Mouse (Mus musculus) midbrain, embryonic 12.5 days (tissue): ENCODE measurements at regions not wholly inside any gene's neighbourhood (a gene's known extent, or its start where the extent isn't known, plus 50 kb on each side); places are given as distances from the start of the nearest gene placed in this dataset.

Source experiments
- ATAC-seq: fragments of 200-750 bp; cut with Nextera tagmentation; 2 replicates; pipeline ENCODE4 v1.8.0; 2017; ENCODE audit warnings: low read depth, moderate TSS enrichment, moderate library complexity; ENCODE audit not compliant: low FRiP score
- H3K27ac ChIP-seq: fragments of 300-500 bp; sonication (generic); replicated peaks from 2 replicates; pipeline ENCODE4 v1.5.1; 2016; ENCODE audit warnings: mild to moderate bottlenecking
- H3K27me3 ChIP-seq: fragments of 300-500 bp; sonication (generic); 2 replicates; pipeline ENCODE4 v1.6.1; 2016; ENCODE audit warnings: mild to moderate bottlenecking
- H3K36me3 ChIP-seq: fragments of 300-500 bp; sonication (generic); 2 replicates; pipeline ENCODE4 v1.6.1; 2016
- H3K4me1 ChIP-seq: fragments of 300-500 bp; sonication (generic); 2 replicates; pipeline ENCODE4 v1.6.1; 2016
- H3K4me2 ChIP-seq: fragments of 300-500 bp; sonication (generic); replicated peaks from 2 replicates; pipeline ENCODE4 v1.6.1; 2016; ENCODE audit warnings: mild to moderate bottlenecking, moderate library complexity
- H3K4me3 ChIP-seq: fragments of 300-500 bp; sonication (generic); 2 replicates; pipeline ENCODE4 v1.5.1; 2016; ENCODE audit warnings: mild to moderate bottlenecking
- H3K9ac ChIP-seq: fragments of 300-500 bp; sonication (generic); replicated peaks from 2 replicates; pipeline ENCODE4 v1.6.1; 2016; ENCODE audit warnings: mild to moderate bottlenecking, moderate library complexity
- H3K9me3 ChIP-seq: fragments of 300-500 bp; sonication (generic); 2 replicates; pipeline ENCODE4 v1.6.1; 2016; ENCODE audit warnings: mild to moderate bottlenecking
- WGBS: fragments of 180-500 bp; shearing (Covaris S2); methylation state at CpG from one replicate; pipeline ENCODE4 v1.1.7; 2016; 5-methylcytosine and 5-hydroxymethylcytosine counted together

DNA sequence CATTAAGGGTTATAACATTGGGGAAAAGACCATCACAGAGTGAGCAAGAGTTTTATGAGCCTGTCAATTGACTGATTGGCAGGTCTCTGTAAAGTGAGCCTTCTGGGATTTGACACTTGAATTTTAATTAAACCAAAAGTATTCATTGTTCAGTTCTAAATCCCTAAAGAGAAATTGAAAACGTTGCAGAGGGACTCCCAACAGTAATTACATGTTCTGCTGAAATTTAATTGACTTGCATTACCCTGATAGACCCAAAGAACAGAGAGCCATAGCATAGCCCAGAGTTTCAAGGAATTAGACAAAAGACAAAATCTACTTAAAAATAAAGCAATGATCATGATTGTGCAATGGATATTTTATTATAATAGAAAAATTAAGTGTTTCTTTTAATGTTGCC is 444.2 kb downstream of the Trim52 start:
- WGBS, result 22% methylated on average over 1 of the region's 1 CpGs
- no peak overlapping the region for H3K4me2 ChIP-seq
- 0 out of 2 replicates have a peak, but pooled peaks have one; percentile 34 for ATAC-seq
- H3K27ac ChIP-seq, result no peak overlapping the region
- no peak overlapping the region for H3K4me3 ChIP-seq
- H3K36me3 ChIP-seq, result no peaks in the 10 kb centered on the region
- H3K4me1 ChIP-seq, result no peaks in the 10 kb centered on the region
- H3K9ac ChIP-seq, result no peak overlapping the region
- no peaks in the 10 kb centered on the region for H3K9me3 ChIP-seq
- H3K27me3 ChIP-seq, result no peaks in the 10 kb centered on the region

DNA sequence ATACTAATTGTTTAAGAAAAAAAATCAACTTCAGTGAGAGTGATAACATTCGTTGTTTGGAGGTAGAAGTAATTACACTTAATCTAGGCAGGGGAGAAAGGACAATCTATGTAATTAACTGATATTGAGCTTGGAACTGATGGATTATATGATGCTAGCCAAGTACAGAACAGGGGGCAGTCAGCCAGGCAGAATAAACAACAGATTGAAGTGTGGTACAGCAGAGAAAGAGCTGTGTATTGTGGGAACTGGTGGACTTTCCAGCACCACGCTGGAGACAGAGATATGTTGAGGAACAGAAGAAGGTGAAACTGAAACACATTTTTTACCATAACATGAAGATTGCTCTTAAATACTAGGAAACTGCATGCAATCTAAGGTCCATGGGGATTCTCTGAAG is 473.3 kb downstream of the Trim52 start:
- Histone ChIP-seq H3K9me3 (no peaks in the 10 kb centered on the region), H3K27ac (no peak overlapping the region), H3K4me2 (no peak overlapping the region), H3K36me3 (no peaks in the 10 kb centered on the region), H3K27me3 (no peaks in the 10 kb centered on the region), H3K4me1 (no peaks in the 10 kb centered on the region), H3K9ac (no peak overlapping the region), H3K4me3 (no peak overlapping the region)
- no peak for ATAC-seq
- WGBS, result 86% methylated on average over 2 of the region's 2 CpGs

GRCm38 (mm10) chr14:106581886-106582285 is 475.9 kb downstream of the Trim52 start:
- no peaks in the 10 kb centered on the region for H3K9me3 ChIP-seq
- H3K9ac ChIP-seq, result no peak overlapping the region
- 76% methylated on average over 6 of the region's 6 CpGs for WGBS
- no peaks in the 10 kb centered on the region for H3K36me3 ChIP-seq
- H3K4me2 ChIP-seq, result no peak overlapping the region
- no peak for ATAC-seq
- no peaks in the 10 kb centered on the region for H3K27me3 ChIP-seq
- H3K4me3 ChIP-seq, result no peak overlapping the region
- H3K27ac ChIP-seq, result no peak overlapping the region
- no peaks in the 10 kb centered on the region for H3K4me1 ChIP-seq

- no peak overlapping the region for H3K27ac ChIP-seq
- no peak for ATAC-seq
- H3K4me1 ChIP-seq, result no peaks in the 10 kb centered on the region
- no peaks in the 10 kb centered on the region for H3K9me3 ChIP-seq
- no peaks in the 10 kb centered on the region for H3K36me3 ChIP-seq
- H3K4me2 ChIP-seq, result no peak overlapping the region
- H3K27me3 ChIP-seq, result no peaks in the 10 kb centered on the region
- no peak overlapping the region for H3K9ac ChIP-seq
- no peak overlapping the region for H3K4me3 ChIP-seq
- WGBS, result 92% methylated on average over 9 of the region's 9 CpGs
Measured at GRCm38 (mm10) chr14:106593352-106593751, 487.4 kb downstream of the Trim52 start.

GRCm38 (mm10) chr14:106593980-106594379 is 488.0 kb downstream of the Trim52 start:
- Histone ChIP-seq H3K4me2 (no peak overlapping the region), H3K4me3 (no peak overlapping the region), H3K36me3 (no peaks in the 10 kb centered on the region), H3K27me3 (no peaks in the 10 kb centered on the region), H3K4me1 (no peaks in the 10 kb centered on the region), H3K9ac (no peak overlapping the region), H3K9me3 (no peaks in the 10 kb centered on the region), H3K27ac (no peak overlapping the region)
- ATAC-seq, result no peak
- 81% methylated on average over 3 of the region's 3 CpGs for WGBS

DNA sequence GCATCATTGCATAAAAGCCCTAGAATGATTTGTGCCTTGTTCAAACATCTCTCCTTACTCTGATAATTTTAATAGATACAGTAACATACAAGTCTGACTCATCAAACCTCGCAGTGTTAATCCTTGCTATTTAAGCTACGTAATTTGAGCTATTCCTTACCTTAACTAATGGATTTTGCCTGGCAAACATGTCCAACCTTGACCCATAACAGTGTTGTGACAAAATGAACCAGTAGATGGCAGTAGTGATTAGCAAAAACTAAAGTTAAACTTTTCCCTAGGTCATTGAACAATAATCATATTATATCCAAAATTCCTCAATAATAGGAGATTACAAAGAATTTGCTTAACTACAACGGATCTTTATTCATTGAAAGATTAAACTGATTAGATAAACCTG is 501.0 kb downstream of the Trim52 start:
- Histone ChIP-seq H3K9ac (no peak overlapping the region), H3K4me1 (peaks cover 9% of the 10 kb centered on the region), H3K36me3 (no peaks in the 10 kb centered on the region), H3K9me3 (no peaks in the 10 kb centered on the region), H3K27me3 (no peaks in the 10 kb centered on the region), H3K4me2 (no peak overlapping the region), H3K27ac (no peak overlapping the region), H3K4me3 (no peak overlapping the region)
- 0 out of 2 replicates have a peak, but pooled peaks have one; percentile 59 for ATAC-seq
- WGBS, result 13% methylated on average over 3 of the region's 3 CpGs

DNA sequence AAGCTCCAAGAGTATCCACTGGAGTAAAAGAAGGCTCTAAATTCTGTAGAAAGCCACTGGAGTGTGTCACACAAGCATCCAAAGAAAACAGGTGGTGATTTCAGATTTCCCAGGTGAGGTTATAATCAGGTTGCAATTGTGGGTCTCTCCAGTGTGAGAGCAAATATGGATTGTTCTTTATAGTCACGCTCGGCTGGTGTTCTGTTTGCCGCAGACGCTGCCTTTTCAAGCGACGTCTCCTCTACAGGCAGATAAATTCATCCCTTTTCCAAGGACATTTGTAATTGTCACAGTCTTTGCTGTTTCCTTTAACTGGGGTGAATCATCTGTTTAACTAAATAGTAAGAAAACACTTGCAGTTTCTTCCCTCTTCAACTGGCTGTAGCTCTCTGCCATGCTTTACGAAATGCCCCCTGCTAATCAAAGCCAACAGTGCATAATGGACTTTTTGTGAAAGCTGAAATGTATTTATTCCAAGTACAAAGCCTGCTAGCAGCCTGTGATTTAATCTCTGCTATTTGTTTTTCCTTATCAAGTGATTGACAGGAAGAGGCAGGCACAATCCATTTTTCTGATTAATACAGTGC is 502.4 kb downstream of the Trim52 start:
- Histone ChIP-seq H3K9ac (no peak overlapping the region), H3K27me3 (no peaks in the 10 kb centered on the region), H3K36me3 (no peaks in the 10 kb centered on the region), H3K4me1 (peaks cover 9% of the 10 kb centered on the region), H3K4me2 (peak overlapping the region; percentile 34), H3K4me3 (no peak overlapping the region), H3K9me3 (no peaks in the 10 kb centered on the region), H3K27ac (peak overlapping the region; percentile 39; the same call in 1 of the 2 replicates)
- WGBS, result 17% methylated on average over 7 of the region's 7 CpGs
- ATAC-seq, result no peak
